Mouse (Mus musculus) forebrain, embryonic 14.5 days (tissue): ENCODE measurements around the gene Ttf2. TPM values are rescaled to one million over a fixed set of nuclear protein-coding genes. Genes with fewer than 3 reads are reported as not detected.

Source experiments
- ATAC-seq: fragments of 200-750 bp; cut with Nextera tagmentation; 2 replicates; pipeline ENCODE4 v1.8.0; 2017; ENCODE audit warnings: mild to moderate bottlenecking, moderate library complexity
- DNase-seq: peaks from one replicate; pipeline ENCODE4 v3.0.0-alpha.2; 2015; ENCODE audit warnings: low spot score
- H3K27ac ChIP-seq: fragments of 300-500 bp; sonication (generic); 2 replicates; pipeline ENCODE4 v1.5.1; 2014; ENCODE audit warnings: low read depth, mild to moderate bottlenecking, control low read depth, low read length, moderate library complexity
- H3K27me3 ChIP-seq: fragments of 300-500 bp; sonication (generic); replicated peaks from 2 replicates; pipeline ENCODE4 v1.6.1; 2014; ENCODE audit warnings: low read length, control low read depth, mixed read lengths; ENCODE audit not compliant: control insufficient read depth, insufficient read depth
- H3K36me3 ChIP-seq: fragments of 300-500 bp; sonication (generic); 2 replicates; pipeline ENCODE4 v1.6.1; 2014; ENCODE audit warnings: low read length, control low read depth; ENCODE audit not compliant: control insufficient read depth, insufficient read depth
- H3K4me1 ChIP-seq: fragments of 300-500 bp; sonication (generic); 2 replicates; pipeline ENCODE4 v1.6.1; 2014; ENCODE audit warnings: antibody characterized with exemption, low read length, control low read depth; ENCODE audit not compliant: control insufficient read depth, insufficient read depth
- H3K4me2 ChIP-seq: fragments of 300-500 bp; sonication (generic); 2 replicates; pipeline ENCODE4 v1.6.1; 2014; ENCODE audit warnings: mild to moderate bottlenecking, control low read depth, low read length
- H3K4me3 ChIP-seq: fragments of 300-500 bp; sonication (generic); 2 replicates; pipeline ENCODE4 v1.5.1; 2014; ENCODE audit warnings: low read depth, low read length, control low read depth
- H3K9ac ChIP-seq: fragments of 300-500 bp; sonication (generic); 2 replicates; pipeline ENCODE4 v1.6.1; 2014; ENCODE audit warnings: mild to moderate bottlenecking, low read length, control low read depth, moderate library complexity
- H3K9me3 ChIP-seq: fragments of 300-500 bp; sonication (generic); replicated peaks from 2 replicates; pipeline ENCODE4 v1.6.1; 2016; ENCODE audit warnings: low read length, control low read depth, mixed read lengths; ENCODE audit not compliant: control insufficient read depth
- WGBS: fragments of 180-500 bp; shearing (Covaris S2); extraction: QIAGEN DNeasy Blood & Tissue Kit; methylation state at CpG from one replicate; pipeline ENCODE4 v1.1.7; 2014; 5-methylcytosine and 5-hydroxymethylcytosine counted together
- polyA plus RNA-seq: library from polyadenylated mRNA; unstranded; fragments of >200 nt; fragmentation: Nextera tagmentation; extraction: Ambion mirVana; gene quantifications from 2 replicates; pipeline ENCODE4 v1.2.1, GENCODE M21; 2014

The Ttf2 gene
- polyA plus RNA-seq, 1 experiment from 2014 or later, result 8.6 TPM

DNA sequence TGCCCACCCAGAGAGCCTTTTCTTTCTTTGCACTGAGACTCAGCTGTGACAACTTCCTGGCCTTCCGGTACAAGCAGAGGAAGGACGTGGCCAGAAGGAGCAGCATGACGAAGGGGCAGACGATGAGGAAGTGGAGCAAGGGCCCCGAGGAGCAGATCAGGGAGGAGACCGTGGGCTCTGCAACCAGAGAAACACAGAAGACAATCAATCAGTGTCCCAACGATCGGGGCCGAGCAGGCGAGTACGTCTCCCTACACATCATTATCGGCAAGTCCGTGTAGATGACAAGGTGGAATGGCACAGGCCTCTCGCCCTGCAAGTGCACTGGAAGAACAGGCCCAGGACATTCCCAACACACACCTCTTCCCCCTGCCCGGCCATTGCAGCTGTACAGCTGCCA lies 24.3 kb upstream of the Ttf2 start:
- no peaks in the 10 kb centered on the region for H3K9me3 ChIP-seq
- no peak overlapping the region for H3K9ac ChIP-seq
- 89% methylated on average over 15 of the region's 15 CpGs for WGBS
- no peaks in the 10 kb centered on the region for H3K36me3 ChIP-seq
- H3K4me2 ChIP-seq, result no peak overlapping the region
- no peak overlapping the region for H3K4me3 ChIP-seq
- ATAC-seq (no peak), DNase-seq (no peak)
- H3K27me3 ChIP-seq, result no peaks in the 10 kb centered on the region
- H3K27ac ChIP-seq, result no peak overlapping the region
- H3K4me1 ChIP-seq, result peaks cover 5% of the 10 kb centered on the region

DNA sequence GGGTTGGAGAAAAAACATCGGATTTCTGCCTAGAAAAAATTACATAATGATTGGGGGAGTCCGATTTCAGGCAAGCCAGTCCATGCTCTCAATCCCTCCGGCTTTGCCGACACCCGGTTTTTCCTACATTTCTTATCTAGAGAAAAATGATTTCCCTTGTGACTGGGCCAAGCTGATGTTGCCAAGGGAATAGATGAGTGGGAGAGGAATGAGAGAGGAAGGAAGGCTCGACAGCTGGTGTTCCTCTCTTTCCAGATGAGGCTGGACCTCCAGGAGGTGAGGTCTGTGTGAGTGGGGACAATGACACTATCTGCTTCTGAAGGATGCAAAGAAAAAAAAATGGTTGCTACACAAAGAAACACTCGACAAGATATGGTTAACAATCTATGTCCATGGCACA lies 23.7 kb upstream of the Ttf2 start:
- ATAC-seq, result no peak
- WGBS, result 90% methylated on average over 7 of the region's 7 CpGs
- peaks cover 5% of the 10 kb centered on the region for H3K4me1 ChIP-seq
- no peak overlapping the region for H3K4me2 ChIP-seq
- no peak overlapping the region for H3K9ac ChIP-seq
- no peaks in the 10 kb centered on the region for H3K36me3 ChIP-seq
- no peak overlapping the region for H3K4me3 ChIP-seq
- no peak for DNase-seq
- H3K27ac ChIP-seq, result no peak overlapping the region
- H3K9me3 ChIP-seq, result no peaks in the 10 kb centered on the region
- H3K27me3 ChIP-seq, result no peaks in the 10 kb centered on the region

DNA sequence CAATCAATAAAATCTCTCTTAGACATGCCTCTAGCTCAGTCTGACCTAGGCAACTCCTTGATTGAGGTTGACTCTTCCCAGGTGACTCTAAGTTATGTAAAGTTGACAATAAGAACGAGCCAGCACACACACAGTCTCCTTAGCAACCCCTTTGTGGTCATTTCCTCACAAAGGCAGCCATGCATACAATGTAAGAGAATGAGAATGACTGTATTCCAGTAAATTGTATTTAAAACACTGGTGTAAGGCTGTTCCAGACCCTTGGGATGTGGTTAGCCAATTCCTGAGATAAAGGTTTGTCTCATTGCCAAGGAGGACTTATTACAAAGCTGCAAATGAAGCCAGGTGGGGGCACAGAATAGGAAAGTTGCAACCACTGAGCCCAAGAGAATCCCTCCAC lies 20.8 kb upstream of the Ttf2 start:
- no peak overlapping the region for H3K4me3 ChIP-seq
- H3K36me3 ChIP-seq, result no peaks in the 10 kb centered on the region
- no peak for ATAC-seq
- no peak overlapping the region for H3K4me2 ChIP-seq
- H3K9me3 ChIP-seq, result no peaks in the 10 kb centered on the region
- WGBS, result 21% methylated on average over 1 of the region's 1 CpGs
- peaks cover 5% of the 10 kb centered on the region for H3K4me1 ChIP-seq
- no peak for DNase-seq
- no peak overlapping the region for H3K9ac ChIP-seq
- no peaks in the 10 kb centered on the region for H3K27me3 ChIP-seq
- H3K27ac ChIP-seq, result no peak overlapping the region

DNA sequence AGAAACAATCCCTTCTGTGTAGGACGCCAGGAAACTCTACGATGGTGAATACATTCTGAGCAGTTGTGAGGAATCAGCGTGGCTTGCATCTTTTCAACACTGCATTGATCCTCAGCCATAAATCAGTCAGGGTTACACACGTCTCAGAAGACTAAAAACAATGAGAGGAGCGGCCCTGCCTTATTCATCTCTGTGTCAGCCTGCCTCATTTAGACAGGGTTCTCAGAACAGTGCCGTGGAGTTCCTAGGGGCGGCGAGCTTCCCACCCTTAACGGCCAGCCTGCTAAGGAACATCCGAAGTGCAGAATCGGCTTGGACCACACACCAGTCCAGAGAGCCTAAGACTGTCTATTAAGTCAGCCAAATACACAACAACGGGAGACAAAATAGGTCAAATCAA lies 20.0 kb upstream of the Ttf2 start:
- ATAC-seq, result no peak
- Histone ChIP-seq H3K27ac (no peak overlapping the region), H3K9ac (no peak overlapping the region), H3K27me3 (no peaks in the 10 kb centered on the region), H3K36me3 (no peaks in the 10 kb centered on the region), H3K4me2 (no peak overlapping the region), H3K4me1 (peaks cover 5% of the 10 kb centered on the region), H3K9me3 (no peaks in the 10 kb centered on the region), H3K4me3 (no peak overlapping the region)
- DNase-seq, result no peak
- 34% methylated on average over 12 of the region's 12 CpGs for WGBS

DNA sequence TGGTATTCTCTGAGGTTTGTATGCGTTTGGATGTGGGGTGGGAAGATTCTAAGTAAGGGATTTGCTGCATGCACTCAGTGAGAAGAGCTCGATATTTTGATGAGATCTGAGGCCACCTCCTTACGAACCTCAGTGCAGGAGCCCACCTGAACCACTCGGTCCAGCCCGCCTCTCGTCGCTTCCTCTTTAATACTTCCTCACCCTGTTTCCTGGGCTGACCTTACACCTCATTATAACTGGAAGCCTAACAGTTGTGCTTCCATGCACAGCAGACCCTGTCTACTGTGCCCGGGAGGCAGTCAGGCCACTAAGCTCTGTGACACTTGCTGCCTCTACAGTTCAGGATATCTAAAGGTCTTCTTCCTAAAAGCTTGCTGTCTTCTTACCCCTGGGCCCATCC lies 9.8 kb upstream of the Ttf2 start:
- Histone ChIP-seq H3K9ac (no peak overlapping the region), H3K4me2 (no peak overlapping the region), H3K27me3 (no peaks in the 10 kb centered on the region), H3K4me1 (peaks cover 3% of the 10 kb centered on the region; the same call in 1 of the 2 replicates), H3K36me3 (no peaks in the 10 kb centered on the region), H3K27ac (no peak overlapping the region), H3K4me3 (no peak overlapping the region), H3K9me3 (no peaks in the 10 kb centered on the region)
- DNase-seq, result no peak
- WGBS, result 82% methylated on average over 8 of the region's 8 CpGs
- no peak for ATAC-seq

DNA sequence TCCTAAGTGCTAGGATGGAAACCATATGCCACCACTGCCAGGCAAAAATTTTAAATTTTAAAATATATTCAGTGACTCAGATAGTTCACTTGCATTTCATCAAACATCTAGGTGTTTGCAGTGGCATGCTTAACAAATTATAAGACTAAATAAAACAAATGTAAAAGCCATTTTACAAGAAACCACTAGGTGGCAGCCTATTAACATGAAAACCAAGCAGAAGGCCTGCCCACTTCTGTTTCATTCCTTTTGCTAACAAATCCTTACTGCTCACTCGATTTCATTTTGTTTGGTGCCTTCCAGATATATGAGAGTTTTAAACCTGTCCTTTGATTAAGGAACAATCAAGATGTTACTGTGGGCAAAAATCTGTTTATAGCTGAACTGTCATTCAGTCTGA lies 4.4 kb upstream of the Ttf2 start:
- H3K27me3 ChIP-seq, result no peaks in the 10 kb centered on the region
- DNase-seq (peak; percentile 87), ATAC-seq (no peak)
- no peak overlapping the region for H3K4me3 ChIP-seq
- 2% methylated on average over 1 of the region's 1 CpGs for WGBS
- no peak overlapping the region for H3K9ac ChIP-seq
- H3K4me2 ChIP-seq, result no peak overlapping the region
- H3K9me3 ChIP-seq, result no peaks in the 10 kb centered on the region
- no peaks in the 10 kb centered on the region for H3K4me1 ChIP-seq
- no peaks in the 10 kb centered on the region for H3K36me3 ChIP-seq
- no peak overlapping the region for H3K27ac ChIP-seq

DNA sequence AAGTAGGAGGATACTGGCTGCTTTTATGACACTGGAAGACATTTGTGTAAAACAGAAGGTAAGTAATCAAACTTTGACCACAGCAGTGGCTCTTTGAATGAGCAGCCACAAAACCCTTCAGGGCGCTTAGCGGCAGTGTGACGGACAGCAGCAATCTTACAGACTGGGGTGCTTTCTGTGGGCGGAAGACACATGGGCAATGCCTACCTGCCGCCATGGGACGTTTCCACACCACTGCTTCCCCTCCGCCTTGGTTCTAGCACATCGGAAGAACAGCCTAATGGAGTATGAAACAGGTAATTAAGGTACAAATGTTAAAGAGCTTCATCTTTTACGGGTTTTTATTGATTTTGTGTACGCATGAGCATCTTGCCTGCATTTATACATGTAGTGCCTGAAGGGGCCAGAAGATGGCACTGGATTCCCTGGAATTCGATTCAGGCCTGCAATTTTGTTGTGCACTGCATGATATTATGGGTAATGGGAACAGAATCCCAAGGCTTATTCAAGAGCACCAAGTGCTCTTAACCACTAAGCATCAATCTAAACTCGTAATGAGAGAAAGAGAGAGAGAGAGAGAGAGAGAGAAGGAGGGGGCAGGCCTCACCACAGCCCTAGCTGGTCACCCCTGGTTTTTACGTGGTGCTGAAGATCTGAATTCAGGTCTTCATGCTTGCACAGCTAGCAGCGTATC lies 5.5 kb downstream of the Ttf2 start:
- no peak overlapping the region for H3K9ac ChIP-seq
- ATAC-seq (peak; percentile 62; the same call in 1 of the 2 replicates), DNase-seq (peak; percentile 79)
- H3K4me2 ChIP-seq, result no peak overlapping the region
- H3K9me3 ChIP-seq, result no peaks in the 10 kb centered on the region
- no peak overlapping the region for H3K27ac ChIP-seq
- H3K4me3 ChIP-seq, result no peak overlapping the region
- H3K36me3 ChIP-seq, result peaks cover 27% of the 10 kb centered on the region
- 77% methylated on average over 14 of the region's 14 CpGs for WGBS
- no peaks in the 10 kb centered on the region for H3K4me1 ChIP-seq
- no peaks in the 10 kb centered on the region for H3K27me3 ChIP-seq

DNA sequence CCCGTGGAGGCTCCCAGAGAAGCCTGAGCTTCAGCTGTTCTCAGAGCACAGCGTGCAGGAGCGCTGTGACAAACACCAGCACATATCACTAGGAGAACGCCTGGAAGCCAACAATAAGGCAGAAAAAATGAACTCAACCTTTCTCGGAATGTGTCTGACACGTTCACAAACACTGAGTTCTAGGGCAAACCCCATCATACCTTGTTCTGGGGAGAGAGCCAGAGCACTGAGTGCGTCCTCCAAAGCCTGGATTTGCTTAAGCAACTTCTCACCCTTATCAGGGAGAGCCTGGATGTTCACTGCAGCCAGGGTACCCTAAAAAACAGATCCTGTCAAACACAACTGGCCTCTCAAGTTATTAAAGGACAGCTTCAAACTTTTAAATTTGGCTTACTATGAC lies 8.0 kb downstream of the Ttf2 start:
- Histone ChIP-seq H3K4me2 (no peak overlapping the region), H3K9ac (no peak overlapping the region), H3K4me1 (no peaks in the 10 kb centered on the region), H3K4me3 (no peak overlapping the region), H3K27ac (no peak overlapping the region), H3K27me3 (no peaks in the 10 kb centered on the region), H3K9me3 (no peaks in the 10 kb centered on the region), H3K36me3 (peaks cover 42% of the 10 kb centered on the region)
- DNase-seq (no peak), ATAC-seq (no peak)
- WGBS, result 95% methylated on average over 7 of the region's 7 CpGs

DNA sequence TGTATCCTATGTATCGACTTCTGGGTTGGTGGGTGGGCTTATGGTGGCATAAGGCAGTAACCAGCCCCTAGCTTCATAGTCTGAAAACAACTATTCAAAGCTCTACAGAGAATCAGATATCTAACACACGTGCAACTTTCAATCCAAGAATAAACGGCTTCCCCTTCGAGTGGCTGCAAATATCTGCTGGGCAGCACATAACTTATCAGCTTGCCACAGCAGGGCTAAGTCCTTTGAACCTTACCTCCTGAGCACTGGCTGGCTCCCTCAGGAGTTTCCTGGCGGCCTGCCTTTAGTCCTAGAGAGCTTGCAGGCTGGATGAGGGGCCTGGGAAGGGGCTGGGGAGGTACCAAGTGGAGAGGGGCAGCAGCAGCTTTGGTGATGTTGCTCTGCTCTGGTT lies 8.5 kb downstream of the Ttf2 start:
- Histone ChIP-seq H3K27me3 (no peaks in the 10 kb centered on the region), H3K9ac (no peak overlapping the region), H3K9me3 (no peaks in the 10 kb centered on the region), H3K4me1 (no peaks in the 10 kb centered on the region), H3K36me3 (peaks cover 43% of the 10 kb centered on the region), H3K4me3 (no peak overlapping the region), H3K27ac (no peak overlapping the region), H3K4me2 (no peak overlapping the region)
- 90% methylated on average over 5 of the region's 5 CpGs for WGBS
- DNase-seq (no peak), ATAC-seq (no peak)
